Mouse (Mus musculus): Measurements from ENCODE around the gene Rora.

Gene Rora

GRCm38 (mm10) chr9:69213796-69214195 lies 560.2 kb downstream of the Rora start:
- no peak for DNase-seq (ENCODE audit: low read depth, low spot score)

GRCm38 (mm10) chr9:69224841-69225240 lies 571.3 kb downstream of the Rora start:
- DNase-seq (ENCODE audit: low read depth, low spot score): no peak

GRCm38 (mm10) chr9:69226424-69226823 lies 572.8 kb downstream of the Rora start:
- DNase-seq (ENCODE audit: low read depth, low spot score): no peak

- peak; percentile 86 for DNase-seq (ENCODE audit: low read depth, low spot score)
These were observed 574.2 kb downstream of the Rora start for GRCm38 (mm10) chr9:69227806-69228205.

GRCm38 (mm10) chr9:69229935-69230334 lies 576.3 kb downstream of the Rora start:
- DNase-seq (ENCODE audit: low read depth, low spot score): no peak

- no peak for DNase-seq (ENCODE audit: low read depth, low spot score)
These were observed 580.9 kb downstream of the Rora start for GRCm38 (mm10) chr9:69234526-69234925.

- DNase-seq (ENCODE audit: low read depth, low spot score): peak; percentile 27
These were observed 583.7 kb downstream of the Rora start for GRCm38 (mm10) chr9:69237316-69237715.

GRCm38 (mm10) chr9:69242538-69242937 lies 589.0 kb downstream of the Rora start:
- DNase-seq (ENCODE audit: low read depth, low spot score): no peak

- DNase-seq (ENCODE audit: low read depth, low spot score): no peak
These were observed 590.0 kb downstream of the Rora start for GRCm38 (mm10) chr9:69243626-69244025.

- DNase-seq (ENCODE audit: low read depth, low spot score): no peak
These were observed 592.6 kb downstream of the Rora start for GRCm38 (mm10) chr9:69246225-69246624.

- no peak for DNase-seq (ENCODE audit: low read depth, low spot score)
These were observed 596.0 kb downstream of the Rora start for GRCm38 (mm10) chr9:69249586-69249985.

- no peak for DNase-seq (ENCODE audit: low read depth, low spot score)
These were observed 596.7 kb downstream of the Rora start for GRCm38 (mm10) chr9:69250326-69250725.

- DNase-seq (ENCODE audit: low read depth, low spot score): no peak
These were observed 604.9 kb downstream of the Rora start for GRCm38 (mm10) chr9:69258506-69258905.

- peak; percentile 91 for DNase-seq (ENCODE audit: low read depth, low spot score)
These were observed 605.8 kb downstream of the Rora start for GRCm38 (mm10) chr9:69259382-69259781.

GRCm38 (mm10) chr9:69265151-69265550 lies 611.6 kb downstream of the Rora start:
- DNase-seq (ENCODE audit: low read depth, low spot score): peak; percentile 51

GRCm38 (mm10) chr9:69270374-69270773 lies 616.8 kb downstream of the Rora start:
- no peak for DNase-seq (ENCODE audit: low read depth, low spot score)

GRCm38 (mm10) chr9:69270931-69271330 lies 617.3 kb downstream of the Rora start:
- DNase-seq (ENCODE audit: low read depth, low spot score): no peak

GRCm38 (mm10) chr9:69272884-69273283 lies 619.3 kb downstream of the Rora start:
- DNase-seq (ENCODE audit: low read depth, low spot score): no peak

GRCm38 (mm10) chr9:69274766-69275485 lies 621.3 kb downstream of the Rora start:
- no peak for DNase-seq (ENCODE audit: low read depth, low spot score)

- DNase-seq (ENCODE audit: low read depth, low spot score): no peak
These were observed 623.7 kb downstream of the Rora start for GRCm38 (mm10) chr9:69277256-69277655.

GRCm38 (mm10) chr9:69285011-69285410 lies 631.4 kb downstream of the Rora start:
- no peak for DNase-seq (ENCODE audit: low read depth, low spot score)

GRCm38 (mm10) chr9:69288113-69288512 lies 634.5 kb downstream of the Rora start:
- no peak for DNase-seq (ENCODE audit: low read depth, low spot score)

GRCm38 (mm10) chr9:69288586-69288985 lies 635.0 kb downstream of the Rora start:
- no peak for DNase-seq (ENCODE audit: low read depth, low spot score)
